Mouse (Mus musculus): ENCODE results near the gene Itih2. TPM values are rescaled to one million over a fixed set of nuclear protein-coding genes. Genes with fewer than 3 reads are reported as not detected.

Gene Itih2
- polyA plus RNA-seq, 1 experiment from 2014 or later = 4.9 TPM

DNA sequence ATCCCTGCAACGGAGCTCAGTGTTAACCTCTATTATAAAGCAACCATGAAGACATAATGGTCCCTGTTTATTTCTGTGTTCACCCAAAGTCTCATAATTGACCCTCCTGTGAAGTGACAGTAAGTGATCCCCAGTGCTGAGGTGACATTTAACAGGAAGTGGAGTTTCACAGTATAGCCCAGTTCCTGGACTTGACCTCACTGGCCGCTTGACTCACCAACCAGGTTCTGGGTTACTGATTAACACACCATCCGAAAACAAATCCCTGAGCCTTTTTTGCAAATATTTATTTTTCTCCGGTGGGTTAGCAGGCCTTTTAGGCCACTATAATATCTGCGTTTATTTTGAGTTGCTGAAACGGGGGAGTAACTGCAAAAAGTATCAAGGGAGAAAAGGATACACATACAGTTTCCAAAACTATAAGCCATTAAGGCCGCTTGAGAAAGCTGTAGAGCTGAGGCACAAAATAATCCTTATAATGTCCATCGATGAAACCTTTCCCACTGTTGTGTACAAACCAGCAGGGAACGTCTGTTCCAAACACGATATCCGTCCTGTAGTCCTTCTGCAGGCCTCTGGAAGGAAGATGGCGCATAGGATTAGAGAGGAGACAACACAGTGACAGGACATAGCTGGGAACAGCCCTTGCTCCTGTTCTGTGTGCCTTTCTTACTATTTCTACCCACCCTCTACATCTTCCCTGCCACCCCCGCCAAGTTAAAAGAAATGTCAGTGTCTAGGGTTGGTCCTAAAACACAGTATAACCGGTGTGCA lies 36.7 kb downstream of the Itih2 start:
- ATAC-seq = no peak
- Histone ChIP-seq H3K9ac (ENCODE audit: low read depth, low read length) (no peak overlapping the region), H3K9me3 (ENCODE audit: control insufficient read depth, low read length) (no peaks in the 10 kb centered on the region), H3K27me3 (replicated peaks; ENCODE audit: control insufficient read depth, insufficient read depth, low read length) (no peaks in the 10 kb centered on the region), H3K36me3 (ENCODE audit: control insufficient read depth, insufficient read depth, low read length) (peaks cover 24% of the 10 kb centered on the region), H3K4me1 (ENCODE audit: control insufficient read depth, insufficient read depth, low read depth, low read length) (no peaks in the 10 kb centered on the region), H3K27ac (ENCODE audit: low read depth, low read length) (no peak overlapping the region), H3K4me2 (ENCODE audit: low read length) (no peak overlapping the region), H3K4me3 (ENCODE audit: low read length) (no peak overlapping the region)
- 90% methylated on average over 14 of the region's 14 CpGs for WGBS

DNA sequence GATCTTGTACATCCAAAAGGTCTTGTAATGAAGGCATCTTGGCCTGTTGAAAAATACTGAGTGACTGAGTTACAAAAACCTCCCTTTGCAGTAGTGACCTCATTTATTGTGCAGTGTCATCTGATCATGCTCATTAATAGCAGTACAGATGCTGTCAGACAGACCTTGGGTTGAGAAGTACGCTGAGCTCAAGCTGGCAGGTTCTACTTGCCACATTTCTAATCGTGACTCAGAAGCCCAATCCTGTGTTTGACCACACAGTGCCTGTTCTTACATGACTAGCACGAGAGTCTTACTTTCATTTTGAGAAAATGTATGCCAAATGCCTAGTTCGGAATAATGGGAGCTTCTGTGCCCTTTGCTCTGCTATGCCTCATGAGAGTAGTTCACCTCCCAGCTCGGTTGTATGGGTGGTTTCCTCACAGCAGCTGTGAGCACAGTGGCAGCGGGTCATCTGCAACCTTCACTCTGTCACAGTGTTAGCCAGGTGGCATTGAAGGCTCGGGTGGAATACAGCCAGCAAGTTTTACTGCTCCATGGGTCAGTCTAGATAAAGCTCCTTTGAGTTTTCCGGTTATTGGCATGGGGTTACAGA lies 43.8 kb downstream of the Itih2 start:
- ATAC-seq = no peak
- Histone ChIP-seq H3K4me2 (ENCODE audit: low read length) (no peak overlapping the region), H3K27ac (ENCODE audit: low read depth, low read length) (no peak overlapping the region), H3K9me3 (ENCODE audit: control insufficient read depth, low read length) (no peaks in the 10 kb centered on the region), H3K9ac (ENCODE audit: low read depth, low read length) (no peak overlapping the region), H3K27me3 (replicated peaks; ENCODE audit: control insufficient read depth, insufficient read depth, low read length) (no peaks in the 10 kb centered on the region), H3K4me3 (ENCODE audit: low read length) (no peak overlapping the region), H3K36me3 (ENCODE audit: control insufficient read depth, insufficient read depth, low read length) (peaks cover 20% of the 10 kb centered on the region), H3K4me1 (ENCODE audit: control insufficient read depth, insufficient read depth, low read depth, low read length) (no peaks in the 10 kb centered on the region)
- 79% methylated on average over 8 of the region's 8 CpGs for WGBS

- H3K27ac ChIP-seq (ENCODE audit: low read depth, low read length) = no peak overlapping the region
- peaks cover 23% of the 10 kb centered on the region for H3K4me1 ChIP-seq (ENCODE audit: control insufficient read depth, insufficient read depth, low read depth, low read length)
- no peak for ATAC-seq
- no peaks in the 10 kb centered on the region for H3K9me3 ChIP-seq (ENCODE audit: control insufficient read depth, low read length)
- 95% methylated on average over 1 of the region's 1 CpGs for WGBS
- H3K36me3 ChIP-seq (ENCODE audit: control insufficient read depth, insufficient read depth, low read length) = no peaks in the 10 kb centered on the region; the same call in 1 of the 2 replicates
- no peak overlapping the region for H3K4me2 ChIP-seq (ENCODE audit: low read length)
- H3K4me3 ChIP-seq (ENCODE audit: low read length) = no peak overlapping the region
- H3K27me3 ChIP-seq (replicated peaks; ENCODE audit: control insufficient read depth, insufficient read depth, low read length) = no peaks in the 10 kb centered on the region
- H3K9ac ChIP-seq (ENCODE audit: low read depth, low read length) = no peak overlapping the region
Observed at GRCm38 (mm10) chr2:10082737-10083136, 48.5 kb downstream of the Itih2 start.

DNA sequence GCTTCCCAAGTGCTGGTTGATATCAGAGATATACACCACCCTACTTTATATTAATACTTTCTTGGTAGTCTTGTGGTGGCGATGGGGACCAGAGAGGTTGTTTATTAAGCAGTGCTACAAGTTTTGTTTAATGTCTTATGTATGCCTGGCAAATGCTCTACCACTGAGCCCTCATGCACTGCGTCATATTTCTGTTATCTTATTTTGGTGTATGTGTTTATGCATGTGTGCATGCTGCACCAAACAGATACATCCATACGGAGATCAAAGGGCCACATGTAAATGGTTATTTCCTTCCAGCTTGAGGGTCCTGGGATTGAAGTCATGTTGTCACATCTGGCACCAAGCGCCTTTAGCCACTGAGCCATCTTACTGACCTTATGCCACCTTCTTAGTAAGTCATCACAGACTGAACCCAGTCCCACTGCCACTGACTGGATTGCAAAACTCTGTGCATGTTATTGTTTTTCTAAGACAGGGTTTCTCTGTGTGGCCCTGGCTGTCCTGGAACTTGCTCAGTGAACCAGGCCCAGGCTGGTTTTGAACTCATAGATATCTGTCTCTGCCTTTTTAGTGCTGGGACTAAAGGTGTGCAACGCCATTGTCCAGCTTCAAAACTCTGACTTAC lies 49.6 kb downstream of the Itih2 start:
- no peak for ATAC-seq
- H3K27me3 ChIP-seq (replicated peaks; ENCODE audit: control insufficient read depth, insufficient read depth, low read length) = no peaks in the 10 kb centered on the region
- H3K27ac ChIP-seq (ENCODE audit: low read depth, low read length) = no peak overlapping the region
- peaks cover 29% of the 10 kb centered on the region for H3K4me1 ChIP-seq (ENCODE audit: control insufficient read depth, insufficient read depth, low read depth, low read length)
- H3K4me2 ChIP-seq (ENCODE audit: low read length) = peak overlapping the region; percentile 86
- WGBS = 88% methylated on average over 5 of the region's 5 CpGs
- H3K4me3 ChIP-seq (ENCODE audit: low read length) = peak overlapping the region; percentile 95
- H3K9ac ChIP-seq (ENCODE audit: low read depth, low read length) = 0 out of 2 replicates have a peak overlapping the region, but pooled peaks have one; percentile 31
- H3K36me3 ChIP-seq (ENCODE audit: control insufficient read depth, insufficient read depth, low read length) = no peaks in the 10 kb centered on the region
- no peaks in the 10 kb centered on the region for H3K9me3 ChIP-seq (ENCODE audit: control insufficient read depth, low read length)

- Histone ChIP-seq H3K9me3 (ENCODE audit: control insufficient read depth, low read length) (no peaks in the 10 kb centered on the region), H3K9ac (ENCODE audit: low read depth, low read length) (peak within 1 kb of the TSS; percentile 99), H3K4me3 (ENCODE audit: low read length) (peak within 1 kb of the TSS; percentile 95), H3K4me2 (ENCODE audit: low read length) (peak within 1 kb of the TSS; percentile 86), H3K27ac (ENCODE audit: low read depth, low read length) (peak within 1 kb of the TSS; percentile 95), H3K36me3 (ENCODE audit: control insufficient read depth, insufficient read depth, low read length) (no peaks in the 10 kb centered on the region), H3K4me1 (ENCODE audit: control insufficient read depth, insufficient read depth, low read depth, low read length) (peaks cover 30% of the 10 kb centered on the region), H3K27me3 (replicated peaks; ENCODE audit: control insufficient read depth, insufficient read depth, low read length) (no peaks in the 10 kb centered on the region)
- under 1% methylated on average over 60 of the region's 61 CpGs for WGBS
- ATAC-seq = peak; percentile 99
Observed at GRCm38 (mm10) chr2:10080310-10081010, 50.7 kb downstream of the Itih2 start, which contains the start of the genes Atp5c1 and Kin. Gene Atp5c1, minus strand, starts transcription at chr2:10080510. Gene Kin, plus strand, starts transcription at chr2:10080593.

DNA sequence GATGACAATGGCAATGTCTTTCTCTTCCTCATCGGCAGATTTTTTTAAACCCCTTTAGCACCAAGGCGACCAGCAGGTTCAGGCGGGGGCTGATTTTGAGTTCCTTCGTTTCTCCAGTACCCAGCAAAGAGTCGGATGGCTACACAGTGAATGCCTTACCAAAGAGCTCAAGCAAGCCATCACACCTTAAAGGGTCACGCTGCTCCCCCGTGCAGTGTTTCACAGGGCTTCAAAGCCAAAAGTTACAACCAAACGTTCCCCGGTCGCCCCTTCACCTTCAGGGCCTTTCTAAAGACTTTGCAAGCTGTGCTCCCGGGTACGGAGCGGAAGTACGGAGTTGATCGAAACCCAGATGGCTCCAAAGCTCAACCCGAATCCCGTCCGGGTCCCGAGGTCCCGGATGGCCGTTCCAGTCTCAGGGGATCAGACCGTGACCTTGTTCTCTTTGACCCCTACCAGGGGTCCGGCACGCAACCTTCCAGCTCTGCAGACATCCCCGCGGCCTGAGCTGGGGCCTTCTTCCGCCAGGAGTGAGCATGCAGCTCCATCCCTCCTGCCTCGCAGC lies 51.4 kb downstream of the Itih2 start:
- H3K36me3 ChIP-seq (ENCODE audit: control insufficient read depth, insufficient read depth, low read length) = no peaks in the 10 kb centered on the region
- under 1% methylated on average over 28 of the region's 28 CpGs for WGBS
- no peaks in the 10 kb centered on the region for H3K9me3 ChIP-seq (ENCODE audit: control insufficient read depth, low read length)
- ATAC-seq = no peak
- peaks cover 30% of the 10 kb centered on the region for H3K4me1 ChIP-seq (ENCODE audit: control insufficient read depth, insufficient read depth, low read depth, low read length)
- H3K4me3 ChIP-seq (ENCODE audit: low read length) = peak overlapping the region; percentile 95
- no peaks in the 10 kb centered on the region for H3K27me3 ChIP-seq (replicated peaks; ENCODE audit: control insufficient read depth, insufficient read depth, low read length)
- peak overlapping the region; percentile 99 for H3K9ac ChIP-seq (ENCODE audit: low read depth, low read length)
- H3K27ac ChIP-seq (ENCODE audit: low read depth, low read length) = peak overlapping the region; percentile 95
- H3K4me2 ChIP-seq (ENCODE audit: low read length) = peak overlapping the region; percentile 73

DNA sequence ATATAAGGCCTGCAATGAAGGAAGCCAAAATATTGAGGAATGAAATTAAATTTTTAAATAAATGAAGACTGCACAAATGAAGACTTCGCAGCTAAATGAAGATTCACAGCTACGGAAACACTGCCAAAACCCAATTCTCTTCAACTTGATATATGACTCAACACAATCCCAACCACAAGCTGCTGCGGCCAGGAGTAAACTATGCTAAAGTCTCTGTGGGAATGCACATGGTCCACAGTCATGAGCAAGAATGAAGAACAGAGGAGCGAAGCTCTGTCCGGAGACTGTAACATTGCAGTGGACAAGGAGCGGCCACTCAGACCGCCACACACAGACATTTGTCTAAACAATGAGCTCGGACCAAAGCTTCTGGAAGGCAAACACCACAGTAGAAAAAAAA lies 54.5 kb downstream of the Itih2 start:
- WGBS = 88% methylated on average over 8 of the region's 8 CpGs
- Histone ChIP-seq H3K9me3 (ENCODE audit: control insufficient read depth, low read length) (no peaks in the 10 kb centered on the region), H3K4me1 (ENCODE audit: control insufficient read depth, insufficient read depth, low read depth, low read length) (peaks cover 27% of the 10 kb centered on the region), H3K27ac (ENCODE audit: low read depth, low read length) (no peak overlapping the region), H3K9ac (ENCODE audit: low read depth, low read length) (no peak overlapping the region), H3K4me2 (ENCODE audit: low read length) (no peak overlapping the region), H3K4me3 (ENCODE audit: low read length) (no peak overlapping the region), H3K36me3 (ENCODE audit: control insufficient read depth, insufficient read depth, low read length) (no peaks in the 10 kb centered on the region), H3K27me3 (replicated peaks; ENCODE audit: control insufficient read depth, insufficient read depth, low read length) (no peaks in the 10 kb centered on the region)
- no peak for ATAC-seq

DNA sequence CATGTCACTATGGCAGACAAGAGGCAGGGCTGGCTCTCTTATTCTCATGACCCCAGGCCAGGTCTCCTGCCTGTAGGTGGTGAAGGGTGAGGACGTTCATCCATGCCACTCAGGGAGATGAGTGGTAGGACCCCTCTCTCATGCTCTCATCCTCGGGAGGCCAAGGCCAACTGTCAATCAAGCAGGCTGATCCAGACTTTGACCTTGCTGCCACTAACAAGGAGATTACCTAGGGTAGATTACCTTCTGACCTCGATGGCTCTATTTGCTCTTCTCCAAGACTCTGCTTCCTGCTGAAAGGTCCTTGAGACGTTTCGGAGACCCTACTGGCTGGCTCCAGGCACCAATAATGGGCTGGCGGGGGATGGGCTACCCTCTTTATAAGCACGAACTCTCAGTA lies 56.7 kb downstream of the Itih2 start:
- Histone ChIP-seq H3K9ac (ENCODE audit: low read depth, low read length) (no peak overlapping the region), H3K4me1 (ENCODE audit: control insufficient read depth, insufficient read depth, low read depth, low read length) (peaks cover 22% of the 10 kb centered on the region), H3K36me3 (ENCODE audit: control insufficient read depth, insufficient read depth, low read length) (no peaks in the 10 kb centered on the region), H3K27ac (ENCODE audit: low read depth, low read length) (no peak overlapping the region), H3K9me3 (ENCODE audit: control insufficient read depth, low read length) (no peaks in the 10 kb centered on the region), H3K27me3 (replicated peaks; ENCODE audit: control insufficient read depth, insufficient read depth, low read length) (no peaks in the 10 kb centered on the region), H3K4me3 (ENCODE audit: low read length) (no peak overlapping the region), H3K4me2 (ENCODE audit: low read length) (no peak overlapping the region)
- no peak for ATAC-seq
- 83% methylated on average over 7 of the region's 7 CpGs for WGBS

Data from hindbrain, embryonic 16.5 days (tissue).